Mouse (Mus musculus): ENCODE measurements around the gene Gm20388. TPM values are rescaled to one million over a fixed set of nuclear protein-coding genes. Genes with fewer than 3 reads are reported as not detected.
A peak's percentile ranks its signal among the peaks of the same experiment; 100 is the strongest.

Gm20388 gene
- polyA plus RNA-seq, 1 experiment from 2014 or later = not detected

DNA sequence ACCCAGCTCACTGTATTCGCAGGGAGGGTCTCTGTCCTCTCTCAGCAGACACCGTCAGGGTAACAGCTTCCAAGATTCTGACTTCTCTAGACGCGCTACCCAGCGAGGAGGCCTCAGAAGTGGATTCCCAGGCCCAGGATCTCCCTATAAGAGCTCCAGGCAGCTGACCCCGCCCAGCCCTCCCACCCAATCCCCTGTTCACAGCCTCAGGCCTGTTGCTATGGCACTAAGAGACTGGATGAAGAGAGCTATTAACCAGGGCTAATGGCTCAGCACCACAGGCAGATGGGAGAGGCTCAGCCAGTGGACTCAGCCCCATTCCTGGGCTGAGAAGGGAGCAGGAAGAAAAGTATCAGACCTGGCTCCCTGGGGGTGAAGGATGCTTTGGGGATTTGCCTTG lies 692.0 kb downstream of the Gm20388 start:
- no peaks in the 10 kb centered on the region for H3K36me3 ChIP-seq (ENCODE audit: control insufficient read depth, insufficient read depth, low read length)
- H3K9me3 ChIP-seq (ENCODE audit: control insufficient read depth, low read length) = no peaks in the 10 kb centered on the region
- no peaks in the 10 kb centered on the region for H3K27me3 ChIP-seq (ENCODE audit: control insufficient read depth, insufficient read depth, low read length)
- H3K27ac ChIP-seq (replicated peaks; ENCODE audit: low read depth, low read length) = no peak overlapping the region
- DNase-seq (ENCODE audit: low spot score) (peak; percentile 45), ATAC-seq (ENCODE audit: insufficient number of reproducible peaks, low FRiP score, low TSS enrichment, low read depth) (no peak; the same call in 1 of the 2 replicates)
- no peak overlapping the region for H3K9ac ChIP-seq (ENCODE audit: low read length)
- H3K4me3 ChIP-seq (ENCODE audit: low read depth, low read length) = no peak overlapping the region
- peaks cover 10% of the 10 kb centered on the region; the same call in 1 of the 2 replicates for H3K4me1 ChIP-seq (ENCODE audit: control insufficient read depth, insufficient read depth, low read length)
- 46% methylated on average over 6 of the region's 6 CpGs for WGBS
- H3K4me2 ChIP-seq (ENCODE audit: low read depth, severe bottlenecking) = no peak overlapping the region

DNA sequence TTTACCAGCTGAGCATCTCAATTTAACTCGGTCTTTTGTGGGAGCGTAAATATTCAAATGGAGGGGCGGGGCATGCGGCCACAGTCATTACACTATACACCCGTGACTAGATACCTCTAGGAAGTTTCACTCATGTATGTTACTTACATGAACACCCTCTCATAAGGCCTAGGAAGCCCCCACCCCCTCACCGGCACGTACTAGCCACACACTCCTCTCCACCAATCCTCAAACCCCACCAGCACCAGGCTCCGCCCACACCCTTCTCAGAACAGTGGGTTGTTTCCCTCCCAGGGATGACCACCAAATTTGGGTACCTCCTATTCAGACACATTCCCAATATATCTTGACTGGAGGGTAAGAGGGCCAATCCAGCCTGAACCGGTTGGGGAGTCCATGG lies 696.8 kb downstream of the Gm20388 start:
- H3K4me3 ChIP-seq (ENCODE audit: low read depth, low read length) = no peak overlapping the region
- H3K9me3 ChIP-seq (ENCODE audit: control insufficient read depth, low read length) = no peaks in the 10 kb centered on the region
- no peak overlapping the region for H3K9ac ChIP-seq (ENCODE audit: low read length)
- H3K27ac ChIP-seq (replicated peaks; ENCODE audit: low read depth, low read length) = no peak overlapping the region
- no peak for ATAC-seq (ENCODE audit: insufficient number of reproducible peaks, low FRiP score, low TSS enrichment, low read depth)
- no peaks in the 10 kb centered on the region for H3K27me3 ChIP-seq (ENCODE audit: control insufficient read depth, insufficient read depth, low read length)
- 84% methylated on average over 9 of the region's 9 CpGs for WGBS
- no peak overlapping the region for H3K4me2 ChIP-seq (ENCODE audit: low read depth, severe bottlenecking)
- DNase-seq (ENCODE audit: low spot score) = no peak
- H3K4me1 ChIP-seq (ENCODE audit: control insufficient read depth, insufficient read depth, low read length) = 0 out of 2 replicates have a peak, but pooled peaks cover 3% of the 10 kb centered on the region
- H3K36me3 ChIP-seq (ENCODE audit: control insufficient read depth, insufficient read depth, low read length) = no peaks in the 10 kb centered on the region

DNA sequence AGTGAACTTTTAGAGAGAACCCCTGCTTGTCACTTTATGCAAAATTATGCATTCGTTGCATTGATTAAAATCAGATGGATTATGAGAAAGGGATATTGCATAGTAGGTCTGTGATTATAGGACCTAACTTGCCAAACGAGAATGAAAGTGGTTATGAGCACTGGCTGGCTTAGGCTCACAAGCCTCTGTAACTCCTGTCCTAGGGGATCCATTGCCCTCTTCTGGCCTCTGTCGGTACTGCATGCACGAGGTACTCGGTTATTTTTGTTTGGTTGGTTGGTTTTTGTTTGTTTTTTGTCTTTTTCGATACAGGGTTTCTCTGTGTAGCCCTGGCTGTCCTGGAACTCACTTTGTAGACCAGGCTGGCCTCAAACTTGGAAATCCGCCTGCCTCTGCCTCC lies 697.2 kb downstream of the Gm20388 start:
- no peak overlapping the region for H3K4me2 ChIP-seq (ENCODE audit: low read depth, severe bottlenecking)
- no peak overlapping the region for H3K27ac ChIP-seq (replicated peaks; ENCODE audit: low read depth, low read length)
- H3K27me3 ChIP-seq (ENCODE audit: control insufficient read depth, insufficient read depth, low read length) = no peaks in the 10 kb centered on the region
- no peaks in the 10 kb centered on the region for H3K9me3 ChIP-seq (ENCODE audit: control insufficient read depth, low read length)
- H3K4me3 ChIP-seq (ENCODE audit: low read depth, low read length) = no peak overlapping the region
- peak; percentile 86 for DNase-seq (ENCODE audit: low spot score)
- WGBS = 11% methylated on average over 7 of the region's 7 CpGs
- no peak overlapping the region for H3K9ac ChIP-seq (ENCODE audit: low read length)
- no peaks in the 10 kb centered on the region for H3K4me1 ChIP-seq (ENCODE audit: control insufficient read depth, insufficient read depth, low read length)
- no peak for ATAC-seq (ENCODE audit: insufficient number of reproducible peaks, low FRiP score, low TSS enrichment, low read depth)
- no peaks in the 10 kb centered on the region for H3K36me3 ChIP-seq (ENCODE audit: control insufficient read depth, insufficient read depth, low read length)

DNA sequence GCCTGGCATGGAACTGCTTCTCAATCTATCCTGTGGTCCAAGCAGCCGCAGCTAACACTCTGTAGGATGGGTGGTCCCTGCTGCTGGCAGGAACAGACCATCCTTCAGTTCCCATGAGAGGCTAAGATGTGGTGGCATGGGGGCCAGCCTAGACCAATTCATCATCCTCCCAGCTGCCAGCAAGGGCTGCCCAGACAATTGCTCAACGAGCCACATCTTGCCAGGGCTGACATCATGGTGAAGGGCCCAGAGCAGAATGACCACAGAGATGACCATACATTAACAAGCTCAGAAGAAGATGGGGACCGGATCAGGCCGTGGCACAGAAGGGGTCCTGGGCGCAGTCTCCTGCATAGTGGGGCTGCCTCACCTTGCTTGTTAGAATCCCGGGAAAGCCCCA lies 700.2 kb downstream of the Gm20388 start:
- DNase-seq (ENCODE audit: low spot score) (no peak), ATAC-seq (ENCODE audit: insufficient number of reproducible peaks, low FRiP score, low TSS enrichment, low read depth) (no peak)
- Histone ChIP-seq H3K9me3 (ENCODE audit: control insufficient read depth, low read length) (no peaks in the 10 kb centered on the region), H3K9ac (ENCODE audit: low read length) (no peak overlapping the region), H3K4me2 (ENCODE audit: low read depth, severe bottlenecking) (no peak overlapping the region), H3K27ac (replicated peaks; ENCODE audit: low read depth, low read length) (no peak overlapping the region), H3K27me3 (ENCODE audit: control insufficient read depth, insufficient read depth, low read length) (no peaks in the 10 kb centered on the region), H3K4me1 (ENCODE audit: control insufficient read depth, insufficient read depth, low read length) (no peaks in the 10 kb centered on the region), H3K36me3 (ENCODE audit: control insufficient read depth, insufficient read depth, low read length) (no peaks in the 10 kb centered on the region), H3K4me3 (ENCODE audit: low read depth, low read length) (no peak overlapping the region)
- WGBS = 86% methylated on average over 6 of the region's 6 CpGs

DNA sequence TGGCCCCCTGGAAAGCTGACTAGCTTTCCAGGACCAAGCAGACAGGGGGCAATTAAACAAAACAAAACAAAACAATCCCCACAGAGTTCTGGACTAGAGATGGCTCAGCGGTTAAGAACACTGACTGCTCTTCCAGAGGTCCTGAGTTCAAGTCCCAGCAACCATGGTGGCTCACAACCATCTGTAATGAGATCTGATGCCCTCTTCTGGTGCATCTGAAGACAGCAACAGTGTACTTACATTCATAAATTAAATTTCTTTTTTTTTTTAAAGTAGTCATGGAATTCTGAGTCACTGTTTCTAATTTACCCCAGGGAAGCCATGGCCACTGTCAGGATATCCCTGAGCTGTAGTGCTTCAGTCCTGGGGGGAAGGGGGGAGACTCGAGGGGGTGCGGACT lies 703.9 kb downstream of the Gm20388 start:
- Histone ChIP-seq H3K27ac (replicated peaks; ENCODE audit: low read depth, low read length) (no peak overlapping the region), H3K27me3 (ENCODE audit: control insufficient read depth, insufficient read depth, low read length) (no peaks in the 10 kb centered on the region), H3K9me3 (ENCODE audit: control insufficient read depth, low read length) (no peaks in the 10 kb centered on the region), H3K36me3 (ENCODE audit: control insufficient read depth, insufficient read depth, low read length) (no peaks in the 10 kb centered on the region), H3K4me2 (ENCODE audit: low read depth, severe bottlenecking) (no peak overlapping the region), H3K9ac (ENCODE audit: low read length) (no peak overlapping the region), H3K4me1 (ENCODE audit: control insufficient read depth, insufficient read depth, low read length) (no peaks in the 10 kb centered on the region), H3K4me3 (ENCODE audit: low read depth, low read length) (no peak overlapping the region)
- 90% methylated on average over 3 of the region's 3 CpGs for WGBS
- no peak for ATAC-seq (ENCODE audit: insufficient number of reproducible peaks, low FRiP score, low TSS enrichment, low read depth)
- no peak for DNase-seq (ENCODE audit: low spot score)

DNA sequence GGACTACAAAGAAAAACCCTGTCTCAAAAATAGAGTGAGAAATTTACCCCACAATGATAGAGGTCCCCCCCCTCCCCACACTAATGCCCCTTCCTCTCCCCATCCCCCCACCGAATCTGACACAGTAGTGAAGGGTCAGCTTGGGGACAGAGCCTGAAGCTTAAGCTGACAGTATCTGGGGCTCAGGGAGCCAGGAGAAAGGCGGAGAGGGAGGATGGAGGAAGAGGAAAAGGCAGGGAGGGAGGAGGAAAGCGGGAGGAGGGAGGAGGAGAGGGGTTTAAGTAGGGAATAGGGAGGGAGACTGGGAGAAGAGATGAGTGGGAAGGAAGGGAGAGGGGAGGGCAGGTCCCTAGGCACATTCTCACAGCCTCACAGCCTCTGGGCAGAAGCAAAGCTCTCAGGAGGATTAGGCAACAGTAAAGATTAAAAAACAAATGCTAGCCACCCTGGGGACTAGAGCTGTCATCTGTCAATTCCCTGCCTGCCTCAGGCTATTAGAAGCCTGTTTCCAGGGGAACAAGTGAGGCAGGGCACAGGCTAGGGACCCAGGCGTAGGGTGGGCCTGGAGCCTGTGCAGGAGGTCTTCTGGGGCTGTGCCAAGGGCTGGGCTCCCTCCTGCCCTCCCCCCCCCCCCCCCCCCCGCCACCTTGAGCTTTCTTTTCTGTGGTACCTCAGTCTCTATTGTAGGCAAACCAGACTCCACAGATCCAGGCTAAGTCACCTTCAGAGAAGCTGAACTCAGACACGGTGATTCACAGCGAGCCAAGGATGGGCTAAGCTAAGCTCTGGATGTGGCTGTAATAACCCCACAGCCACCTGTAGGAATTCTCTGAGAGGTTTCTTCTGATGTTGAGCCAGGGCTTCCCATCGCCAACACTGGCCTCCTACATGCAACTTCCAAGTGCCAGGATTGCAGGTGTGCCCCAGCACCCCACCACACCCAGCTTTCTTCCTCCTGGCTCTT lies 706.3 kb downstream of the Gm20388 start:
- DNase-seq (ENCODE audit: low spot score) (no peak), ATAC-seq (ENCODE audit: insufficient number of reproducible peaks, low FRiP score, low TSS enrichment, low read depth) (no peak; the same call in 1 of the 2 replicates)
- Histone ChIP-seq H3K4me3 (ENCODE audit: low read depth, low read length) (no peak overlapping the region), H3K27me3 (ENCODE audit: control insufficient read depth, insufficient read depth, low read length) (no peaks in the 10 kb centered on the region), H3K9me3 (ENCODE audit: control insufficient read depth, low read length) (no peaks in the 10 kb centered on the region), H3K27ac (replicated peaks; ENCODE audit: low read depth, low read length) (no peak overlapping the region), H3K4me2 (ENCODE audit: low read depth, severe bottlenecking) (no peak overlapping the region), H3K36me3 (ENCODE audit: control insufficient read depth, insufficient read depth, low read length) (no peaks in the 10 kb centered on the region), H3K9ac (ENCODE audit: low read length) (no peak overlapping the region), H3K4me1 (ENCODE audit: control insufficient read depth, insufficient read depth, low read length) (peaks cover 3% of the 10 kb centered on the region; the same call in 1 of the 2 replicates)
- WGBS = 39% methylated on average over 7 of the region's 8 CpGs

DNA sequence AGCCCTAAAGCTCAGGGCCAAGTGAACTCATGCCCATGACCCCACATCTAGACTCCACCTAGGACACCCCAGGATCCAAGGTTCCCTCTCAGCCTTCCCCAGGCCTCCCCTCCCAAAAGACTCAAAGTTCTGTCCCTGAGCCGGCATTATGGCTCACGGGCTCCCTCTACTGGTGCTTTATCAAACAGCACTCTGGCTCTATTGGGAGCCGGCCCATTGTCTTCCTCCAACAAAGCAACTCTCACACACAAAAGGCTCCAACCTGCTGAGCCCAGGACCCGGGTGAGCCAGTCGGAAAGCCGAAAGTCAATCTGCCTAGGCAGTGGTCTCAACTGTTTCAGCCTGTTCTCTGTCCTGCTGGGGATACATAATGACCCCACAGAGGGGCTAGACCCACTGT lies 707.5 kb downstream of the Gm20388 start:
- ATAC-seq (ENCODE audit: insufficient number of reproducible peaks, low FRiP score, low TSS enrichment, low read depth) (no peak), DNase-seq (ENCODE audit: low spot score) (peak; percentile 91)
- WGBS = 2% methylated on average over 6 of the region's 6 CpGs
- Histone ChIP-seq H3K27me3 (ENCODE audit: control insufficient read depth, insufficient read depth, low read length) (no peaks in the 10 kb centered on the region), H3K4me1 (ENCODE audit: control insufficient read depth, insufficient read depth, low read length) (peaks cover 3% of the 10 kb centered on the region; the same call in 1 of the 2 replicates), H3K9me3 (ENCODE audit: control insufficient read depth, low read length) (no peaks in the 10 kb centered on the region), H3K4me3 (ENCODE audit: low read depth, low read length) (no peak overlapping the region), H3K36me3 (ENCODE audit: control insufficient read depth, insufficient read depth, low read length) (no peaks in the 10 kb centered on the region), H3K9ac (ENCODE audit: low read length) (no peak overlapping the region), H3K27ac (replicated peaks; ENCODE audit: low read depth, low read length) (no peak overlapping the region), H3K4me2 (ENCODE audit: low read depth, severe bottlenecking) (no peak overlapping the region)

DNA sequence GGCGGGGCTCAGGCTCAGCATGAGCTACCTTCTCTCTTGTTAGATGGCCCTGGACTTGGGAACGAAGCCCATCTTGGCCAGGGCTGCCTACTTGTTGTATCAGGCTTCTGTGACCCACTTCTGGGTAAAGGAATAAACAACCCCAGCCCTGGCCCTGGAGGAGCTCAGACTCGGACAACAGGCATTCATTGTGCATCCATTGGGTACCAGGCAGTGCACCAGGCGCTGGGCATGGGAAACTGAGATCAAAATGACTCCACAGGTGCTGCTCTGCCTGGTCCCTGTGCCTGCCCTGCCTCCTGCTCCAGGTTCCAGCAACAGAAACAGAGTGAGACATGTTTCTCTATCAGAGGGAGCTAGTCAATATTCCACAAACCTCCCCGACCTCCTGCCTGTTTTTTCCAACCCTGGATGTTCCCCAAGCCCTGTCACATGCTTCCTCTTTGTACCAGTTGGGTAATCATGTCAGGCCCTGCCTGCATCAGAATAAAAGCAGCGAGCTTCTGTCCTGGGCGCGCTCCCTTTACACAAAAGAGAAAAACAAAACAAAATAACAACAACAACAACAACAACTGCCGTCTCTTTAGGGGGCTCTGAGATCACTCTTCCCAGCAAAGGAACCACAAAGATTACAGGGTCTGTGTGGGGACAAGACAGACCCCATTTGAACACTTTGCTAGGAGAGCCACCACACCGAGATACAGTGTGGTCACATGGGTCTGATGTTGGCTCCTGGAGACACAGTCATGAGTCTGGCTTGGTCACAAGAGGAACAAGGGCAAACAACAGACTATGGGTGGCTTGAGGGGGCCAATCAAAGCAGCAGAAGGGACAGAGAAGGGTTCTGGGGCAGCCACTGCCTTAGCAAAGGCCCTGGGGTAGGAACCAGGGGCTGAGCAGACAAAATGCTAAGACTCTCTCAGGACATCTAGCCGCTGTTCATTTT lies 708.9 kb downstream of the Gm20388 start:
- H3K9ac ChIP-seq (ENCODE audit: low read length) = no peak overlapping the region
- no peak for ATAC-seq (ENCODE audit: insufficient number of reproducible peaks, low FRiP score, low TSS enrichment, low read depth)
- H3K27ac ChIP-seq (replicated peaks; ENCODE audit: low read depth, low read length) = no peak overlapping the region

More for the DNA sequence above, 708.9 kb downstream of the Gm20388 start:
- WGBS = 76% methylated on average over 11 of the region's 11 CpGs
- DNase-seq (ENCODE audit: low spot score) = no peak
- Histone ChIP-seq H3K4me3 (ENCODE audit: low read depth, low read length) (no peak overlapping the region), H3K4me1 (ENCODE audit: control insufficient read depth, insufficient read depth, low read length) (peaks cover 3% of the 10 kb centered on the region; the same call in 1 of the 2 replicates), H3K9me3 (ENCODE audit: control insufficient read depth, low read length) (no peaks in the 10 kb centered on the region), H3K4me2 (ENCODE audit: low read depth, severe bottlenecking) (no peak overlapping the region), H3K27me3 (ENCODE audit: control insufficient read depth, insufficient read depth, low read length) (no peaks in the 10 kb centered on the region), H3K36me3 (ENCODE audit: control insufficient read depth, insufficient read depth, low read length) (no peaks in the 10 kb centered on the region)
